Mouse (Mus musculus) liver (tissue): ENCODE data around the gene 1700034J05Rik.

Source experiments
- DNase-seq: peaks from one replicate; pipeline ENCODE4 v3.0.0-alpha.2; 2020; ENCODE audit warnings: mixed read lengths

The 1700034J05Rik gene

GRCm38 (mm10) chr6:146918341-146918740, 35.9 kb downstream of the 1700034J05Rik start:
- no peak for DNase-seq

DNA sequence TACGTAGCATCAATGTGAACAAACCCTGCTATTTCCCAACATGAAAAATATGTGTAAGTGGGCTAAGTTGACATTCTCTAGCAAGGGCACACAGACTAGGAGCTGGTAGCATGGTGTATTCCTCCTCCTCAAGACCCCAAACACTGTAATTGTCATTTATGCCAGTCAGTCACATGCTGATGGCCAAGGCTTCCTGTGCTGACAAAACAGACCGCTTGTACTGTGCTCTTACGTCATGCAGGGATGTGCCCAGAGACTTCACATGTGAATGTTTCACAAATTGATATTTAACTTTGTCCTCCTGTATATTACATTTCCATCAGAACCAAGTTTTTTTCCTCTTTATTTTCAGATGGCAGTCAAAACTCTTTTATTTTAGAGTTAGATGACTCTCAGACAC, 36.8 kb downstream of the 1700034J05Rik start:
- no peak for DNase-seq

- no peak for DNase-seq
Observed at GRCm38 (mm10) chr6:146915808-146916207, 38.4 kb downstream of the 1700034J05Rik start.

DNA sequence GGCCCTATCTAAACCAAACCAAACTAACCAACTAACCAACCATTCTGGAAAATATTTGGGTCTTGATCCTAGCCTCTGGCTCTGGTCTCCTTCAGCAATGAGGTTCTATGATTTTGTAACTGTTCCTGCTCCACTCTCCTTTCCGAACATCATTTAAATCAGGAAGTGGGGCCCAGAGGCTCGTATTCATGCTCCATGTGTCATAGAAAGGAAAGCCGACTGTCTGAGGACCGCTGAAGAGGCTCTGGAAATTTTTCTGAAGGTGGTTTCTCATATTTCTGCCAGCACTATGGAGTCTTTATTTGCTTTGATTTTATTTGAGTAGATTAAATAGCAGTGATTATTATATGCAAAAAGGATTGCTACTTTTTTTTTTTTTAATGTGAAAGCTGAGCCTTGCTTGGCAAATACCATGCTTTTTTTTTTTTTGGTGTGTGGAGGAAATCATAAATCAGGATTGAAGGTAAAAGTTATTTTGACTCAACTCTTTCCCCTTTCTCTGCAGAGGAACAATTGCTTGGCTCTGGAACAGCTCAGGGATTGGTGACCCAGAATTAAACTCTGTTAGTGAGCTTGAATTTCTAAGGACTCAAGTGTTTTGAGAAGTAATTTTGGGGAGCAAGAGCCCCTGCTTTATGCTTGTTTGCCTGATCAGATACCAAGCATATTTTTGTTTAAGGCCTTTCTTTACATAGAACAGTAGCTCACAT, 40.6 kb downstream of the 1700034J05Rik start:
- DNase-seq = no peak

DNA sequence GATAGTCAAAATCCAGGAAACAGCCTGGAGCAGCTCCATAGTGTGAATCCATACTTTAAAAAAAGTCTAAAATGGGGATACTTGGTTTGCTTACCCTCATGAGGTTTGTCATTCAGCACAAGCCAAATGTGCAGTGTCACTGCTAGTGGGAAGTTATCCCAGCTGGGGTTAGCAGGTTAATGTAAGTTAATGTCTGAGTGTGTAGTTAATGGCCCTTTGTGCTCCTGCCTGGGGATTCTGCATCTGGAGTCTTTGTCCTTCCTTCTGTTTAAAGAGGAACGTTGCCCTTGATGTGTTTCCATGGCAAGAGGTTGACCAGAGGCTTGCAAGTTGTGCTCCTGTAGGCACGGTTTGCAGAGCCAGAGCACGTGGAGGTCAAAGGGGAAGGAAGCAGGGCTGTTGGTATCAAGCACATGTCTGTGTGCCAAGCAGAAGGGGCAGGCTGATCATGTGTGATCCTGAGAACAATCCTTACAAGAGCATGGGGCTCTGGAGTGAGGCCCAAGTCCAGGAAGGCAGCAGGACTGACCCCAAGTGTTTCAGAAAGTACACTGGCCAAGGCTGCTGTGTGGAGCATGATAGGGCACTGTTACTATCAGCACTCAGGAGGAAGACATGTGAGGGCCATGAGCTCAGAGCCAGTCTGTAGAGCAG, 41.3 kb downstream of the 1700034J05Rik start:
- no peak for DNase-seq

DNA sequence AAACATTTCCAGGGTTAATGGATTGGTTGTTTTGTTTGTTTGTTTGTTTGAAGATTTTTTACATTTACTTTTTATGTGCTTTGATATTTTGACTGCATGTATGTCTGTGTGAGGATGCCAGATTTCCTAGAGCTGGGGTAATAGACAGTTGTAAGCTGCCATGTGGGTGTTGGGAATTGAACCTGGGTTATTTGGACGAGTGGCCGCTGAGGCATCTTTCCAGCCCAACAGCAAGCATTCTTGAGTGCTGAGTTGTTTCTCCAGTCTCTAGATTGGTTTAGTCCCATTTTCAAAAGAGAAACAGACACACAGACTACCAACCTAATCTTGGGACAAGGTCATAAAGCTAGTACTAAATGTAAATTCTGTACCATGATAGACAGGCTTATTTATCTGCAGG, 43.4 kb downstream of the 1700034J05Rik start:
- no peak for DNase-seq

- DNase-seq = no peak
Observed at GRCm38 (mm10) chr6:146909725-146910489, 44.3 kb downstream of the 1700034J05Rik start.

GRCm38 (mm10) chr6:146908801-146909200, 45.4 kb downstream of the 1700034J05Rik start:
- no peak for DNase-seq

- no peak for DNase-seq
Observed at GRCm38 (mm10) chr6:146907795-146908190, 46.4 kb downstream of the 1700034J05Rik start.

GRCm38 (mm10) chr6:146907061-146907794, 47.0 kb downstream of the 1700034J05Rik start:
- no peak for DNase-seq

- no peak for DNase-seq
Observed at GRCm38 (mm10) chr6:146906000-146906786, 48.0 kb downstream of the 1700034J05Rik start.

- no peak for DNase-seq
Observed at GRCm38 (mm10) chr6:146904707-146905106, 49.5 kb downstream of the 1700034J05Rik start.

- no peak for DNase-seq
Observed at GRCm38 (mm10) chr6:146903632-146904031, 50.6 kb downstream of the 1700034J05Rik start.

GRCm38 (mm10) chr6:146901929-146902328, 52.3 kb downstream of the 1700034J05Rik start:
- DNase-seq = no peak
